Mouse (Mus musculus) testis, adult 2 months (tissue): ENCODE measurements at regions not wholly inside any gene's neighbourhood (a gene's known extent, or its start where the extent isn't known, plus 50 kb on each side); places are given as distances from the start of the nearest gene placed in this dataset.

Experiments used
- CTCF ChIP-seq: fragments of 200-500 bp; IDR thresholded peaks from 2 replicates; pipeline ENCODE4 v1.5.1; 2012; ENCODE audit warnings: low read depth, mild to moderate bottlenecking, inconsistent platforms, low read length, moderate library complexity; ENCODE audit not compliant: control insufficient read depth, insufficient read depth, insufficient replicate concordance
- POLR2A ChIP-seq: fragments of 200-500 bp; IDR thresholded peaks from 2 replicates; pipeline ENCODE4 v1.6.1; 2012; ENCODE audit warnings: low read depth, mild to moderate bottlenecking, inconsistent platforms, low read length, moderate library complexity; ENCODE audit not compliant: control insufficient read depth

GRCm38 (mm10) chr10:99913846-99914187, 101.6 kb upstream of the Kitl start:
- TF ChIP-seq CTCF (no peak), POLR2A (no peak)
